Mouse (Mus musculus) stomach, postnatal 0 days (tissue): ENCODE data around the gene Abhd14b.

Experiments
- CTCF ChIP-seq: IDR thresholded peaks from 2 replicates; pipeline ENCODE4 v1.5.1; 2016; ENCODE audit warnings: antibody characterized with exemption, low read depth, mild to moderate bottlenecking, moderate library complexity
- EP300 ChIP-seq: optimal IDR thresholded peaks from 2 replicates; pipeline ENCODE3; 2016; ENCODE audit warnings: antibody characterized with exemption

DNA sequence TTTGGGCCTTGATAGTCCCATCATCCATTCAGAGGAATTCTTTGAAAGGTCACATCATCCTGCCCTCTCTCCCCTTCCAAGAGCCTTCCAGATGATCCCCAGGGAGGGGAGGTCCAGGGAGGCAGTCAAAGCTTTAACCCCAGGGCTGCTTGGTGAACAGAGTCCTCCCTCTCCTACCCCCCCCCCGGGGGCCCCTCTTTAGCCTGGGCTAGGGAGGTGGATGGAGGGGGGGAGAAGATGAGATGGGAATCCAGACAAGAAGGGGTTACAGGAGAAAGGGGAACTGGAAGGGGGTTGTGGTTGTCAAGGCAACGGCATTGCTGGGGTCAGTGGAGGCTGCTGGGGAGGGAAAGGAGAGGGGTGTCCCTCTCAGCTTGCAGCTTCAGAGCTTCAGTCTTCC lies 26.7 kb upstream of the Abhd14b start:
- TF ChIP-seq CTCF (no peak), EP300 (no peak)
